Mouse (Mus musculus) heart, adult 10 weeks (tissue): Measurements from ENCODE around the gene Epb42. TPM values are rescaled to one million over a fixed set of nuclear protein-coding genes. Genes with fewer than 3 reads are reported as not detected.

ENCODE experiments used
- polyA plus RNA-seq: library from polyadenylated mRNA; stranded (reverse); fragments of 350-450 nt; fragmentation: Illumina TruSeq; extraction: RNeasy Lipid Tissue Mini Kit (QIAGEN cat#74804); gene quantifications from one replicate; pipeline ENCODE4 v1.2.3, GENCODE M21; 2014; ENCODE audit warnings: low read depth, low replicate concordance

Gene Epb42
- not detected for polyA plus RNA-seq

GRCm38 (mm10) chr2:121036733-121037341, at the start of gene Epb42:
Epb42 (minus strand) TSS chr2:121037072.

GRCm38 (mm10) chr2:121085480-121086185, 48.8 kb upstream of the Epb42 start, which contains the start of gene Tgm5:
Tgm5 (minus strand) TSS chr2:121085841.

GRCm38 (mm10) chr2:121007925-121008663, 28.8 kb downstream of the Epb42 start, which contains the start of gene Ccndbp1:
Ccndbp1 (plus strand) TSS chr2:121008403.

GRCm38 (mm10) chr2:120976990-120977925, 59.6 kb downstream of the Epb42 start, which contains the start of gene Tmem62:
Tmem62 (plus strand) TSS chr2:120977017.

GRCm38 (mm10) chr2:120970559-120971080, 66.3 kb downstream of the Epb42 start, which contains the start of gene Ubr1:
Ubr1 (minus strand) TSS chr2:120970715.

Other genes starting within 250 kb of the Epb42 start
- gene Cdan1, start 186.9 kb downstream of the Epb42 start, polyA plus RNA-seq, result 9.7 TPM
- 5.4 TPM for gene Ttbk2, start 186.5 kb downstream of the Epb42 start, polyA plus RNA-seq
- 14.4 TPM for gene Ubr1, start 66.4 kb downstream of the Epb42 start, polyA plus RNA-seq
- gene Tmem62, start 60.1 kb downstream of the Epb42 start, polyA plus RNA-seq, result 6.4 TPM
- gene Ccndbp1, start 28.7 kb downstream of the Epb42 start, polyA plus RNA-seq, result 34.3 TPM
- not detected for gene Tgm5, start 48.8 kb upstream of the Epb42 start, polyA plus RNA-seq
- 0.42 TPM for gene Tgm7, start 72.7 kb upstream of the Epb42 start, polyA plus RNA-seq
- 13.7 TPM for gene Adal, start 103.4 kb upstream of the Epb42 start, polyA plus RNA-seq
- gene Lcmt2, start 103.6 kb upstream of the Epb42 start, polyA plus RNA-seq, result 10.6 TPM
- gene Tubgcp4, start 133.6 kb upstream of the Epb42 start, polyA plus RNA-seq, result 15.4 TPM
- 6.5 TPM for gene Zscan29, start 134.1 kb upstream of the Epb42 start, polyA plus RNA-seq
- 24.0 TPM for gene Trp53bp1, start 234.3 kb upstream of the Epb42 start, polyA plus RNA-seq